Mouse (Mus musculus): ENCODE measurements at regions not wholly inside any gene's neighbourhood (a gene's known extent, or its start where the extent isn't known, plus 50 kb on each side); places are given as distances from the start of the nearest gene placed in this dataset.

GRCm38 (mm10) chr10:96828581-96829246 lies 211.9 kb downstream of the Btg1 start:
- 80% methylated on average over 7 of the region's 7 CpGs for WGBS
- Histone ChIP-seq H3K9me3 (ENCODE audit: control insufficient read depth, low read length) (no peaks in the 10 kb centered on the region), H3K27ac (ENCODE audit: low read depth, low read length) (no peak overlapping the region), H3K36me3 (ENCODE audit: control insufficient read depth, insufficient read depth, low read length) (no peaks in the 10 kb centered on the region), H3K9ac (ENCODE audit: low read depth, low read length) (no peak overlapping the region), H3K4me1 (ENCODE audit: control insufficient read depth, insufficient read depth, low read depth, low read length) (peaks cover 4% of the 10 kb centered on the region), H3K4me2 (ENCODE audit: low read length) (no peak overlapping the region), H3K4me3 (ENCODE audit: low read length) (no peak overlapping the region), H3K27me3 (replicated peaks; ENCODE audit: control insufficient read depth, insufficient read depth, low read length) (no peaks in the 10 kb centered on the region)
- peak; percentile 76 for ATAC-seq

GRCm38 (mm10) chr10:96831071-96831470 lies 214.3 kb downstream of the Btg1 start:
- ATAC-seq, result no peak
- no peak overlapping the region for H3K4me2 ChIP-seq (ENCODE audit: low read length)
- no peaks in the 10 kb centered on the region for H3K36me3 ChIP-seq (ENCODE audit: control insufficient read depth, insufficient read depth, low read length)
- H3K27ac ChIP-seq (ENCODE audit: low read depth, low read length), result no peak overlapping the region
- H3K9me3 ChIP-seq (ENCODE audit: control insufficient read depth, low read length), result peaks cover 4% of the 10 kb centered on the region; the same call in 1 of the 2 replicates
- no peaks in the 10 kb centered on the region for H3K27me3 ChIP-seq (replicated peaks; ENCODE audit: control insufficient read depth, insufficient read depth, low read length)
- no peak overlapping the region for H3K9ac ChIP-seq (ENCODE audit: low read depth, low read length)
- no peak overlapping the region for H3K4me3 ChIP-seq (ENCODE audit: low read length)
- WGBS, result 76% methylated on average over 12 of the region's 12 CpGs
- peaks cover 4% of the 10 kb centered on the region for H3K4me1 ChIP-seq (ENCODE audit: control insufficient read depth, insufficient read depth, low read depth, low read length)

DNA sequence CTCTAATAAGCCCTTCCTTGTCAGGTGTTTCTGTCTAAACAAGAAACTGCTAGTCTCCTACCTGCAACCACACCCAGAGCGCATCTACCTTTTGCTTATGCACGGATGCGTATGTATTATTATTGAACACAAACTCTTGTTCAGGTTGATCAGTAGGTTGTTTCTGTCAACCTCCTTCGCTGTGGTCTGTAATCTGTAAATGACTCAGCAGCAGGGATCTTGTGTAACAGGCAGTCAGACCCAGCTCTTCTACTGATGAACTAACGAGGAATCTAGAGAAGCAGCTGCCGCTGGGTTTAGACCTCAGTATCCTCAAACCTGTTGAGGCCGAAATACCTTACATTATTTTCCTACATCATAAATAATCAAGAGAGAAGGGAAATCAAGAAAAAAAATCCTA lies 220.4 kb downstream of the Btg1 start:
- Histone ChIP-seq H3K4me1 (ENCODE audit: control insufficient read depth, insufficient read depth, low read depth, low read length) (no peaks in the 10 kb centered on the region), H3K36me3 (ENCODE audit: control insufficient read depth, insufficient read depth, low read length) (no peaks in the 10 kb centered on the region), H3K9me3 (ENCODE audit: control insufficient read depth, low read length) (peaks cover 4% of the 10 kb centered on the region; the same call in 1 of the 2 replicates), H3K9ac (ENCODE audit: low read depth, low read length) (no peak overlapping the region), H3K4me2 (ENCODE audit: low read length) (no peak overlapping the region), H3K27me3 (replicated peaks; ENCODE audit: control insufficient read depth, insufficient read depth, low read length) (no peaks in the 10 kb centered on the region), H3K27ac (ENCODE audit: low read depth, low read length) (no peak overlapping the region), H3K4me3 (ENCODE audit: low read length) (no peak overlapping the region)
- WGBS, result 94% methylated on average over 7 of the region's 7 CpGs
- no peak for ATAC-seq

GRCm38 (mm10) chr10:96841128-96841527 lies 224.3 kb downstream of the Btg1 start:
- H3K4me1 ChIP-seq (ENCODE audit: control insufficient read depth, insufficient read depth, low read depth, low read length), result no peaks in the 10 kb centered on the region
- H3K27ac ChIP-seq (ENCODE audit: low read depth, low read length), result no peak overlapping the region
- H3K4me3 ChIP-seq (ENCODE audit: low read length), result no peak overlapping the region
- no peaks in the 10 kb centered on the region for H3K36me3 ChIP-seq (ENCODE audit: control insufficient read depth, insufficient read depth, low read length)
- H3K9ac ChIP-seq (ENCODE audit: low read depth, low read length), result no peak overlapping the region
- 94% methylated on average over 2 of the region's 2 CpGs for WGBS
- ATAC-seq, result no peak
- no peaks in the 10 kb centered on the region for H3K27me3 ChIP-seq (replicated peaks; ENCODE audit: control insufficient read depth, insufficient read depth, low read length)
- H3K9me3 ChIP-seq (ENCODE audit: control insufficient read depth, low read length), result no peaks in the 10 kb centered on the region
- no peak overlapping the region for H3K4me2 ChIP-seq (ENCODE audit: low read length)

DNA sequence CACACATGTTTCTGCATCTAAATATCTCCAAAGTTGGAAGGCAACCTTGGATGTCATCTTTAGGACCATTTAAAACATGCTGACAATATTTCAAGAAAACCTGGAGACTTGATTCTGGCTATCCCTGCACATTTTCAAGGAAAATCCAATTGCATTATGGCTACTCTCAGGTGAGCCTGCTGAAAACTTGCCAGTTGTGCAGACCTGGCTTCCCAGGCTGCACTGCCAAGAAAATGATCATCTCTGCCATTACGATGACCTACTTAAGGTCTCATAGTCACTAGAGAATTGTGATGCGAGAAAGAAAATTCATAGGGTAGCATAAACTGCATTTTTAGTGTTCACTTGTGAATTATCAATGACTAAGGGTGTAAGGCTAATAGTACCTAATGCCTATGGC lies 225.2 kb downstream of the Btg1 start:
- no peak overlapping the region for H3K4me3 ChIP-seq (ENCODE audit: low read length)
- H3K4me2 ChIP-seq (ENCODE audit: low read length), result no peak overlapping the region
- no peaks in the 10 kb centered on the region for H3K4me1 ChIP-seq (ENCODE audit: control insufficient read depth, insufficient read depth, low read depth, low read length)
- H3K9ac ChIP-seq (ENCODE audit: low read depth, low read length), result no peak overlapping the region
- 83% methylated on average over 2 of the region's 2 CpGs for WGBS
- no peaks in the 10 kb centered on the region for H3K9me3 ChIP-seq (ENCODE audit: control insufficient read depth, low read length)
- no peak overlapping the region for H3K27ac ChIP-seq (ENCODE audit: low read depth, low read length)
- no peak for ATAC-seq
- H3K36me3 ChIP-seq (ENCODE audit: control insufficient read depth, insufficient read depth, low read length), result no peaks in the 10 kb centered on the region
- H3K27me3 ChIP-seq (replicated peaks; ENCODE audit: control insufficient read depth, insufficient read depth, low read length), result no peaks in the 10 kb centered on the region

GRCm38 (mm10) chr10:96845906-96846305 lies 229.1 kb downstream of the Btg1 start:
- Histone ChIP-seq H3K4me2 (ENCODE audit: low read length) (no peak overlapping the region), H3K4me3 (ENCODE audit: low read length) (no peak overlapping the region), H3K36me3 (ENCODE audit: control insufficient read depth, insufficient read depth, low read length) (no peaks in the 10 kb centered on the region), H3K27ac (ENCODE audit: low read depth, low read length) (no peak overlapping the region), H3K27me3 (replicated peaks; ENCODE audit: control insufficient read depth, insufficient read depth, low read length) (no peaks in the 10 kb centered on the region), H3K4me1 (ENCODE audit: control insufficient read depth, insufficient read depth, low read depth, low read length) (no peaks in the 10 kb centered on the region), H3K9ac (ENCODE audit: low read depth, low read length) (no peak overlapping the region), H3K9me3 (ENCODE audit: control insufficient read depth, low read length) (no peaks in the 10 kb centered on the region)
- no peak for ATAC-seq
- 53% methylated on average over 4 of the region's 4 CpGs for WGBS

DNA sequence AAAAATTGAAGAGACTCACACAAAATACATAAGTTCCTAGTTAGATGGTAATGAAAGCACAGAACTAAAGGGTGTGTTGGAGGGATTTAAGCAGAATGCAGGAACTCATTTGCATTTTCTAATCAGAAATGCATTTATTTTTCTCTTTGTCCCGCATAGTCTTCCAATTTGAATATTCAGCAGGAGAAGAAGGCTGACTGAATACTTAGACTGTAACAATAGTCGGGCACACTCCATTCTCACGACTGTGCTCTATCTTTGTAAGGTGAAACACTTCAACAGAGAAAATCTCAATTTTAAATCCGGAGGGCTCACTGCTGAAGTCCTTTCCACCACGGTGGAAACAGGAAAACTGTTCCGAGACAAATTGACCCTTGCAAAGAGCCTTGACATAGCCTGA lies 230.2 kb downstream of the Btg1 start:
- no peaks in the 10 kb centered on the region for H3K36me3 ChIP-seq (ENCODE audit: control insufficient read depth, insufficient read depth, low read length)
- no peak overlapping the region for H3K4me3 ChIP-seq (ENCODE audit: low read length)
- ATAC-seq, result no peak
- no peak overlapping the region for H3K9ac ChIP-seq (ENCODE audit: low read depth, low read length)
- no peaks in the 10 kb centered on the region for H3K9me3 ChIP-seq (ENCODE audit: control insufficient read depth, low read length)
- no peak overlapping the region for H3K4me2 ChIP-seq (ENCODE audit: low read length)
- H3K4me1 ChIP-seq (ENCODE audit: control insufficient read depth, insufficient read depth, low read depth, low read length), result no peaks in the 10 kb centered on the region
- no peak overlapping the region for H3K27ac ChIP-seq (ENCODE audit: low read depth, low read length)
- WGBS, result 24% methylated on average over 6 of the region's 6 CpGs
- H3K27me3 ChIP-seq (replicated peaks; ENCODE audit: control insufficient read depth, insufficient read depth, low read length), result no peaks in the 10 kb centered on the region

DNA sequence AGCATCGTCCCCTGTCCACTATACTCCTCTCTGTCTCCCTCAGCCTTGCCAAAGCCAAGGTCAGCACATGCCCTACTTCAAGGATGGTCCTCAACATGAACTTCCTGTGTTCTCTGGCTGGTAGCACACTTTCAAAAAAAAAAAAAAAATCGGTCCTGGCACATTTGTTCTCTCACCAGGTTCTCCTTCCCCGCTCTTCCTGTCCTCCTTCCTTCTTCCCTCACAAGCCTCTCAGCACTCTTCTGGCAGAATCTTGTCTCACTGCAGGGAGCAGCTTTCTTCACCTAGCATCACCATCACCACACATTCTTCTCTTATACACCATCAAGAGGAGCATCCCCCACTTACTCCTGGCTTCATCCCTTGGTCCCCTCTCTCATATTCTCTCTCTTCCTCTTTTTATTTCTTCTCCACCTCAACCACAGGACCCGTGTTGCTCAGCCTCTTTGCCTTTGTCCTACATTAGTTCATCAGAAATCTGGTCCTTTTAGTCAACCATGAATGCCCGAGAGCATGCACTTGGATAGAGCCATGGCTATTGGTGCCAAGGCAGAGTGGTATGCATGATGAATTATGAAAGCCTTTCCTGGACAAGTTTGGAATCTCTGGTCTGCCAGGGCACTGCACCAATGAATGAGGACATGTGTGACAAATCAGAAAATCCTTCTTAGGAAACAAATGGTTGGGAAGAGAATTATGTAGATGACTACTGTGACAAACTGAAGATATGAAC lies 230.8 kb downstream of the Btg1 start:
- H3K4me1 ChIP-seq (ENCODE audit: control insufficient read depth, insufficient read depth, low read depth, low read length), result no peaks in the 10 kb centered on the region
- H3K9me3 ChIP-seq (ENCODE audit: control insufficient read depth, low read length), result no peaks in the 10 kb centered on the region
- no peak overlapping the region for H3K4me3 ChIP-seq (ENCODE audit: low read length)
- no peaks in the 10 kb centered on the region for H3K27me3 ChIP-seq (replicated peaks; ENCODE audit: control insufficient read depth, insufficient read depth, low read length)
- no peak overlapping the region for H3K27ac ChIP-seq (ENCODE audit: low read depth, low read length)
- ATAC-seq, result peak; percentile 58; the same call in 1 of the 2 replicates
- H3K36me3 ChIP-seq (ENCODE audit: control insufficient read depth, insufficient read depth, low read length), result no peaks in the 10 kb centered on the region
- no peak overlapping the region for H3K9ac ChIP-seq (ENCODE audit: low read depth, low read length)
- 65% methylated on average over 5 of the region's 5 CpGs for WGBS
- no peak overlapping the region for H3K4me2 ChIP-seq (ENCODE audit: low read length)

DNA sequence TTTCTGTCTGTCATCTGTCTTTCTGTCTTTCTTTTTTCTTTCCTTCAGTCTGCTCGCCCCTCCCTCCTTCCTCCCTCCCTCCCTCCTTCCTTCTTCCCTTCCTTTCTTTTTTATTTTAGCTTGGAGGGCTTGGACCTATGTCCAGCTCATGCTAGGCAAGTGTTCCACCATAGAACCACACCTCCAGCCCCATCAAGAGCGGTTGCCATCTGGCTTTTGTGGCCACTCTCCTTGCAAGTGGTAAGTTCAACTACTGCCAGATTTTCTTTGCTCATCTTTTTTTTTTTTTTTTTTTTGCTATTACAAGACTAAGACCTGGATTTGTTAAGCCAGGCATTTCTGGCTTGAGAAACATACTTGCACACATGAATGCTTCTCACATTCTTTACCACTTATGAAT lies 231.7 kb downstream of the Btg1 start:
- ATAC-seq, result no peak
- Histone ChIP-seq H3K9ac (ENCODE audit: low read depth, low read length) (no peak overlapping the region), H3K36me3 (ENCODE audit: control insufficient read depth, insufficient read depth, low read length) (no peaks in the 10 kb centered on the region), H3K27ac (ENCODE audit: low read depth, low read length) (no peak overlapping the region), H3K4me3 (ENCODE audit: low read length) (no peak overlapping the region), H3K27me3 (replicated peaks; ENCODE audit: control insufficient read depth, insufficient read depth, low read length) (no peaks in the 10 kb centered on the region), H3K9me3 (ENCODE audit: control insufficient read depth, low read length) (no peaks in the 10 kb centered on the region), H3K4me1 (ENCODE audit: control insufficient read depth, insufficient read depth, low read depth, low read length) (no peaks in the 10 kb centered on the region), H3K4me2 (ENCODE audit: low read length) (no peak overlapping the region)
- 89% methylated on average over 2 of the region's 2 CpGs for WGBS

Measured in hindbrain, embryonic 16.5 days (tissue).